Mouse (Mus musculus) hindbrain, embryonic 11.5 days (tissue): Measurements from ENCODE around the gene Aldh3b1. TPM values are rescaled to one million over a fixed set of nuclear protein-coding genes. Genes with fewer than 3 reads are reported as not detected.

Experiments
- ATAC-seq: fragments of 200-750 bp; cut with Nextera tagmentation; 2 replicates; pipeline ENCODE4 v1.8.0; 2017; ENCODE audit warnings: mild to moderate bottlenecking, moderate TSS enrichment, moderate library complexity; ENCODE audit not compliant: low FRiP score
- DNase-seq: peaks from one replicate; pipeline ENCODE4 v3.0.0-alpha.2; 2015; ENCODE audit warnings: low spot score
- H3K27ac ChIP-seq: fragments of 300-500 bp; sonication (generic); 2 replicates; pipeline ENCODE4 v1.5.1; 2014; ENCODE audit warnings: mild to moderate bottlenecking, low read depth, low read length
- H3K27me3 ChIP-seq: fragments of 300-500 bp; sonication (generic); 2 replicates; pipeline ENCODE4 v1.6.1; 2014; ENCODE audit warnings: mild to moderate bottlenecking, low read length, moderate library complexity, mixed read lengths; ENCODE audit not compliant: control insufficient read depth, insufficient read depth
- H3K36me3 ChIP-seq: fragments of 300-500 bp; sonication (generic); 2 replicates; pipeline ENCODE4 v1.6.1; 2014; ENCODE audit warnings: mild to moderate bottlenecking, low read length, moderate library complexity, mixed read lengths; ENCODE audit not compliant: control insufficient read depth, insufficient read depth
- H3K4me1 ChIP-seq: fragments of 300-500 bp; sonication (generic); replicated peaks from 2 replicates; pipeline ENCODE4 v1.6.1; 2014; ENCODE audit warnings: low read length, mixed read lengths; ENCODE audit not compliant: control insufficient read depth, insufficient read depth
- H3K4me2 ChIP-seq: fragments of 300-500 bp; sonication (generic); replicated peaks from 2 replicates; pipeline ENCODE4 v1.6.1; 2014; ENCODE audit warnings: mild to moderate bottlenecking, low read depth, low read length
- H3K4me3 ChIP-seq: fragments of 300-500 bp; sonication (generic); 2 replicates; pipeline ENCODE4 v1.5.1; 2014; ENCODE audit warnings: low read depth, low read length
- H3K9ac ChIP-seq: fragments of 300-500 bp; sonication (generic); 2 replicates; pipeline ENCODE4 v1.6.1; 2014; ENCODE audit warnings: low read depth, low read length
- H3K9me3 ChIP-seq: fragments of 300-500 bp; sonication (generic); 2 replicates; pipeline ENCODE4 v1.6.1; 2016; ENCODE audit warnings: low read length; ENCODE audit not compliant: control insufficient read depth
- WGBS: fragments of 180-500 bp; shearing (Covaris S2); extraction: QIAGEN DNeasy Blood & Tissue Kit; methylation state at CpG from one replicate; pipeline ENCODE4 v1.1.7; 2014; 5-methylcytosine and 5-hydroxymethylcytosine counted together
- polyA plus RNA-seq: library from polyadenylated mRNA; unstranded; fragments of >200 nt; fragmentation: Nextera tagmentation; extraction: Ambion mirVana; gene quantifications from 2 replicates; pipeline ENCODE4 v1.2.1, GENCODE M21; 2014

Aldh3b1 gene
- polyA plus RNA-seq, 1 experiment from 2014 or later: 0.59 TPM

DNA sequence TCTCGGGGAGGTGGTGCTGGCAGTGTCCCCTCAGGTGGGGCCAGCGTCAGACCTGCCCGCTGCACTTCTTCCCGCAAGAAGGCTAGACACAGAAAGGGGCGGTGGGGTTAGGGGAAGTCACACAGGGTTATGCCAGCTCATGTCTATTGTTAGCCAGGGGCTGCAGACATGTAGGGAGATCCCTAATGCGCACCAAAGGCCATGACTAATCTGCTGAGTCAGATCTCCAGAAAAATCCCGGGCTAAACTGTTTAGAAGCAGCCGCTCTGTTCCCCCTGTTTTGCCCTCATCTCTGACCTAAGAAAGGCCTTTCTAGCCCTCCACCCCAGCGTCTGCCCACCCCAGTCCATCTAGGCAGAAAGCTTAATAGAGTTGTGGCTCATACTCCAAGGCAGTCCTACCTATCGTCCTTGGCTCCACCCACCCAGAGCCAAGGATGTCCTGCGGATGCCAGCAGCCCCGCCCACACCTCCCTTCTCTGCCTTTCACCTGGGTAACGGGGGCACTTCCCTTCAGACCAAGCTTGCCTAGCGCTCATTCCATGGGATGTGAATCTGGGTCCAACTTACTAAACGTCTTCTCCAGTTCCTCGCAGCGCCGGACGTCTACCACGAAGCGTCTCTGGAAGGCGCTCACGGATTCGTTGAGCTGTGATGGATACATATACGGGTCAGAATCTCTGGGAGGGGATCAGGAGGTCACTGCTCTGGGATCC is 25.8 kb downstream of the Aldh3b1 start:
- DNase-seq (no peak), ATAC-seq (no peak)
- Histone ChIP-seq H3K4me1 (peaks cover 9% of the 10 kb centered on the region), H3K9me3 (no peaks in the 10 kb centered on the region), H3K27me3 (0 out of 2 replicates have a peak, but pooled peaks cover 2% of the 10 kb centered on the region), H3K36me3 (no peaks in the 10 kb centered on the region), H3K4me3 (no peak overlapping the region), H3K27ac (no peak overlapping the region), H3K4me2 (no peak overlapping the region), H3K9ac (no peak overlapping the region)
- 63% methylated on average over 25 of the region's 25 CpGs for WGBS

DNA sequence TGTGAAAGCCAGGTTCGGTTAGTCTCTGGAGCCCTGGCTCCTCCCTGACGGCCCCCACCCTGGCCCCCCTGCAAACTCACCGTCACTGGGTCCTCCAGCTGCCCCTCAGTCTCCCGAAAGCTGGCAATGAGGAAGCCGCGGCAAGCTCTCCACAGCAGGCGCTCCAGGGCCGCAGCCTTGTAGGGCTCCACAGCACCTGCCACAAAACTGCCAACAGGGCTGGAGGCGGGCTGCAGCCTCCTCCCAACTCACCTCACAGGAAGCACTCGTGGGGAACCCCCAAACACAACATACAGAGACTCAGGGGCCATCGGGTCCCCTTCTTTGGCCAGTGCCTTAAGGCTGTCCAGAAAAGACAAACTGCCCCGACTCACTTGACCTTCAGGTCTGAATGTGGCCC is 26.6 kb downstream of the Aldh3b1 start:
- WGBS: 83% methylated on average over 12 of the region's 12 CpGs

DNA sequence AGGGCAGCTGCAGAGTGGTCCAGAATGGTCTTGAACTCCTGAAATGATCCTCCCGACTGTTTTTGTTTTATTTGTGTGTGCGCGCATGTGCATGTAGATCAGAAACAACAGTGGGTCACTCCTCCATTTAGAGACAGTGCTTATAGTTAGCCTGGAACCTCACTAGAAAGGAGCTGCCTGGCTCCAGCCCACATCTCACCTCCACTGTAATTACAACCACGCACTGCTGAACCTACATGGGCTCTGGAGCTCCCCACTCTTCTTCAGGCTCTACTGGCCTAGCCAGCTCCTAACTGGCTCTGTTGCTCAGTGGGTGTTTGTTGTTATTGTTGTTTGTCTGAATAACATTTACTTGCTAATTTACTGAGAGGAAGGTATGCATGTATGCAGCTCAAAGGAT is 30.0 kb downstream of the Aldh3b1 start:
- Histone ChIP-seq H3K4me1 (no peaks in the 10 kb centered on the region; the same call in 1 of the 2 replicates), H3K27me3 (no peaks in the 10 kb centered on the region), H3K27ac (no peak overlapping the region), H3K4me3 (no peak overlapping the region), H3K4me2 (no peak overlapping the region), H3K9ac (no peak overlapping the region), H3K9me3 (no peaks in the 10 kb centered on the region), H3K36me3 (no peaks in the 10 kb centered on the region; the same call in 1 of the 2 replicates)
- ATAC-seq (no peak), DNase-seq (no peak)
- WGBS: 98% methylated on average over 4 of the region's 4 CpGs

More for the DNA sequence above, 26.6 kb downstream of the Aldh3b1 start:
- Histone ChIP-seq H3K36me3 (no peaks in the 10 kb centered on the region), H3K4me3 (no peak overlapping the region), H3K9ac (no peak overlapping the region), H3K27me3 (0 out of 2 replicates have a peak, but pooled peaks cover 2% of the 10 kb centered on the region), H3K4me1 (peaks cover 9% of the 10 kb centered on the region), H3K9me3 (no peaks in the 10 kb centered on the region), H3K27ac (no peak overlapping the region), H3K4me2 (no peak overlapping the region)
- ATAC-seq: no peak
- no peak for DNase-seq

DNA sequence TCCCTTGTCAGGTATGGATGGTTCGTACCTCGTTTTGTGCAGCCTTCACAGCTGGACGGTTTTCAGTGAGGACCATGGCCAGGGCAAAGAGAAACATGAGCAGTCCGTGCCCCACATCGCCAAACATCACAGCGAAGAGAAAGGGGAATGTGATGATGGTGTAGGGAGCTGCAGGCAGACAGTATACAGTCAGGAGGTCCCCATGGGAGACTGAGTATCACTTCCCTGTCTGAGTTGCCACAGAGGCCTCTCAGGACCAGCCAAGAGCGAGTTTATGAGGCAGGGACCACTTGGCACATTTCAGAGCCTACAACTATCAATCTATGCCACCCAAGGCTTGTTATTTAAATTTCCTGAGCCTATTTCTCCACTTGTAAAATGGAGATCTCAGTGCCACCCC is 30.7 kb downstream of the Aldh3b1 start:
- no peaks in the 10 kb centered on the region for H3K9me3 ChIP-seq
- ATAC-seq: no peak
- DNase-seq: no peak
- 79% methylated on average over 7 of the region's 7 CpGs for WGBS
- H3K4me2 ChIP-seq: no peak overlapping the region
- no peak overlapping the region for H3K4me3 ChIP-seq
- no peak overlapping the region for H3K9ac ChIP-seq
- H3K27me3 ChIP-seq: no peaks in the 10 kb centered on the region
- no peaks in the 10 kb centered on the region; the same call in 1 of the 2 replicates for H3K36me3 ChIP-seq
- no peaks in the 10 kb centered on the region; the same call in 1 of the 2 replicates for H3K4me1 ChIP-seq
- H3K27ac ChIP-seq: no peak overlapping the region

DNA sequence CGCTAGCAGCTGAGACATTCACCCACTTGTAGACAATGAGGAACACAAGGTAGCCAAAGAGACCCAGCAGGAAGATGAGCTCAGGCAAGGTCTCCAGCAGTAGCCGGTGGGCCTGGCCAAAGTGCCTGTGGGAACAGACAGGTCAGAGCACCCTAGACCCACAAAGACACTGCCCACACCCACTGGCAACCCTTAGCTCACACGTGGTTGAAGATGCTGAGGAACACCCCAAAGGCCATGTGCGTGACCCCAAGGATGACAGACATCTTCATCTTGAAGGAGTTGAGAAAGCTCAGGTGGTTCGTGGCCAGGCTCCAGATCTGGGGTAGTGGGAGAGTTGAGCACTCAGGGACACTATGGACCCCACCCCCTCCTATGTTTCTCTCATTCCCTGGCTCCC is 32.1 kb downstream of the Aldh3b1 start:
- 98% methylated on average over 5 of the region's 5 CpGs for WGBS
- Histone ChIP-seq H3K4me3 (no peak overlapping the region), H3K36me3 (no peaks in the 10 kb centered on the region; the same call in 1 of the 2 replicates), H3K27ac (no peak overlapping the region), H3K4me1 (no peaks in the 10 kb centered on the region; the same call in 1 of the 2 replicates), H3K9me3 (no peaks in the 10 kb centered on the region), H3K27me3 (no peaks in the 10 kb centered on the region), H3K4me2 (no peak overlapping the region), H3K9ac (no peak overlapping the region)
- ATAC-seq (no peak), DNase-seq (no peak)

DNA sequence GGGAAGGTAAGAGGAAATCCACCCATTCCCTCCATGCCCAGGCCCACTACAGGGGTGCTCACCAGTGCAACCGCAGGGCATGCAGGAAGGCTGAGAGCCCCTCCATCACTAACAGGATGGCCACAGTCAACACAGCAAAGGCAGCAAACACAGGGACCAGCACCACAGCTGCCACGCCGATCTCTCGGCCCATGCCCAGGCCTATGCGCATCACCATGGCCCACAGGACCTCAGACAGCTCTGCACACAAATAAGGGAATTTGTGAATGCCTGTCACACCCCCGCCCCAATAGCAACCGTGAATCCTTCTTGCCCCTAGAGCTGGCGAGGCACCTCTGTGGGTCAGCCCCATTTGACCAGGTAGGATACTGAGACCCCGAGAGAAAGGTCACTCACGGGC is 33.4 kb downstream of the Aldh3b1 start:
- no peaks in the 10 kb centered on the region for H3K9me3 ChIP-seq
- ATAC-seq: no peak
- no peaks in the 10 kb centered on the region; the same call in 1 of the 2 replicates for H3K4me1 ChIP-seq
- WGBS: 92% methylated on average over 10 of the region's 10 CpGs
- no peak overlapping the region for H3K4me2 ChIP-seq
- H3K36me3 ChIP-seq: no peaks in the 10 kb centered on the region; the same call in 1 of the 2 replicates
- no peak overlapping the region for H3K9ac ChIP-seq
- peak overlapping the region; percentile 71 for H3K27ac ChIP-seq
- H3K27me3 ChIP-seq: no peaks in the 10 kb centered on the region
- no peak overlapping the region for H3K4me3 ChIP-seq
- no peak for DNase-seq

DNA sequence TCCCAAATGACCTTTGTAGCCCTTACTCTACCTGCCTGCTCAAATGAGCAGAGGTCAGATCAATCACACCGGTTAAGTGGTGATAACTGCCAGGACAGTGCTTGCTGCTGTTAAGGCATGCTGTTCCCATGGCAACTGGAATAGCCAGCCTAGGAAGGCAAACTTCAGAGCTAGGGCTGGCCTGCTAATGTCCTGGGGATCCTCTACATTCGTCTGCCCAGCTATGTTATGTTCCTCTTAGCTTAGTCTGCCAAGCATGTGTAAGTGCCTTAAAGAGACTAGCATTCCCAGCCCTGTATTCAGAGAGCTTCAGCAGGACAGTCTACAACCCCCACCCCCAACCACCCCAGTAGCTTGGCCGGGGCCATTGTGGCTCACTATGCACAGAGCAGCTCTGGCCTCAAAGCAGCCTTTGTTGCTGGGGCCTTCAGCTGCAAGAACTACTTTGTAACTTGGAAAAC is 34.4 kb downstream of the Aldh3b1 start:
- no peaks in the 10 kb centered on the region for H3K27me3 ChIP-seq
- H3K27ac ChIP-seq: peak overlapping the region; percentile 71

DNA sequence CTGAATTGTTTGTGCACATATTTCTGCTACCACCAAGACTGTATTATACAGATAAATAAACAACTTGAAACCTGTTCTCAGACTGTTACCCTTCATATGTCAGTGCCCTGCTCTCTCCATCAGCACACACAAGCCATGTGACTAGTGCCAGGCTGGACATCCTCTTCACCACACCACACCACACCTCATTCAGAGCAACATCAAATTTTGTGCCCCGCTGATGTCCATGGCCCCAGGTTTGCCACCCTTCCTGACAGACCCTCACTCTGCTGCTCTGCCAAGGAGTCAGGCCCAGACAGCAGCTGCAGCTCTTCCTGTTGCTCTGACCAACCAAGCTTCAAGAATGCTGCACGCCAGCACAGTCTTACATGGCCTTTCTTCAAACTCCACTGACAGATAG is 35.3 kb downstream of the Aldh3b1 start:
- 89% methylated on average over 2 of the region's 2 CpGs for WGBS
- no peak overlapping the region for H3K9ac ChIP-seq
- no peak overlapping the region for H3K4me3 ChIP-seq
- H3K9me3 ChIP-seq: no peaks in the 10 kb centered on the region
- no peaks in the 10 kb centered on the region for H3K27me3 ChIP-seq
- H3K4me1 ChIP-seq: no peaks in the 10 kb centered on the region; the same call in 1 of the 2 replicates
- H3K27ac ChIP-seq: no peak overlapping the region
- DNase-seq (no peak), ATAC-seq (no peak)
- H3K4me2 ChIP-seq: no peak overlapping the region
- peaks cover 2% of the 10 kb centered on the region for H3K36me3 ChIP-seq

More for the DNA sequence above, 34.4 kb downstream of the Aldh3b1 start:
- Histone ChIP-seq H3K9me3 (no peaks in the 10 kb centered on the region), H3K4me3 (no peak overlapping the region), H3K9ac (no peak overlapping the region), H3K36me3 (peaks cover 2% of the 10 kb centered on the region), H3K4me2 (no peak overlapping the region), H3K4me1 (no peaks in the 10 kb centered on the region; the same call in 1 of the 2 replicates)
- DNase-seq: peak; percentile 40
- WGBS: 32% methylated on average over 3 of the region's 3 CpGs
- ATAC-seq: peak; percentile 82
